Mouse (Mus musculus) retina, postnatal 7 days (tissue): ENCODE measurements at regions not wholly inside any gene's neighbourhood (a gene's known extent, or its start where the extent isn't known, plus 50 kb on each side); places are given as distances from the start of the nearest gene placed in this dataset.

Source experiments
- DNase-seq: peaks from one replicate; pipeline ENCODE4 v3.0.0-alpha.2; 2012; ENCODE audit warnings: low read depth, low spot score

DNA sequence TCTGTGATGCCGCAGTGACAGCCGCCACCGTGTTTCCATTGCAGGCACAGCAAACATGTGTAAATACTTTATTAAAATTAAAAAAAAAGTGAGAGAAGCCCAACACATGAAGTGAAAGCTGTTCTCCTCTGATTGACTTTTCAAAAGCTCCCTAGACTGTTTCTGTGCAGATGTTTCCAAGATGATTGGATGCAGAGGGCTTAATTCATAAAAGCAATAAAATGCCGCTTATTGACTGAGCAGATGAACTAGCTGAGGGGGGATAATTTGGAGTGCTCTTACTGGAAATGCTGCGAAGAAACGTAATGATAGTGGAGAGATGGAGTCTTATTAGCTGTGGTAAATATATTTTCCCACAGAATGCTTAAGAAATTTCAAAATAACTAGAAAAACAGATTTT, 170.4 kb downstream of the Rnf144a start:
- no peak for DNase-seq

DNA sequence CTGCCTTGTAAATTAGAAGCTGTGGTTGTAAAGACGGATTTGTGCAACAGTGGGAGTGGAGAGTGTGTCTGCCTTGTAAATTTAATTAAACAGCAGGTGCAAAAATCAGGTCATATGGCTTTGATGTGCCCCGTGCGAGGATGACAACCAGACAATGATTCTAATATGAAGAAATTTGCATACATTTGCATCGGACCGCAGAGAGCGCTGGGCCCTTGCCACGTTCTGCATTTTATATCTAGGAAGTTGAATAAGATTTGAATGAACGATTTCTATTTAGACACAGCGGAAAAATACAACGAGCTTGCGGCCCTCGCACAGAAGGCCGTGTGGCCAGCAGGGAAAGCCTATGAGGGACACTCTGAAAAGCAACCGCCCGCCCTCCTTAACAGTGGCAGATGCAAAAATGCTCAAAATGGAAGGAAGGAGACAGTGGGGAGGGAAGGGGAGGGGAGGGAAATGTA, 187.5 kb downstream of the Rnf144a start:
- DNase-seq, result no peak

DNA sequence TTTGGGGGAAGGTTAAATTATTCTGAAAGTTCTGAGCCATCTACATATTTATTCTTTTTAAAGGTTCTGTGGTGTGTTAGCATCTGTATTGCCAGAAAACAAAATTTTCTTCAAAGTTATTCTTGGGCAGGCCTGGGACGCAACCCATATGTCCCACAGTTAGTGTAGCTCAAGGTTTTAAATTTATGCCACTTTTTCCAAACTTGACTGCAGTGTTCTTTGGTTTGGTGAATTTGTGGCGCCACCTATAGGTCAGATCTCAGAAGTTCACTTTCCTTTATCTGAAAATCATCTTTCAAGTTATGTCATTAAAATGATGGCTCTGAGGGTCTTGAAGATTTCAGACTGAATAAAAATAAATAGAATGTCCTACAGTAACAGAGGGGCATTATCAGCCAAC, 188.7 kb downstream of the Rnf144a start:
- peak; percentile 9 for DNase-seq

DNA sequence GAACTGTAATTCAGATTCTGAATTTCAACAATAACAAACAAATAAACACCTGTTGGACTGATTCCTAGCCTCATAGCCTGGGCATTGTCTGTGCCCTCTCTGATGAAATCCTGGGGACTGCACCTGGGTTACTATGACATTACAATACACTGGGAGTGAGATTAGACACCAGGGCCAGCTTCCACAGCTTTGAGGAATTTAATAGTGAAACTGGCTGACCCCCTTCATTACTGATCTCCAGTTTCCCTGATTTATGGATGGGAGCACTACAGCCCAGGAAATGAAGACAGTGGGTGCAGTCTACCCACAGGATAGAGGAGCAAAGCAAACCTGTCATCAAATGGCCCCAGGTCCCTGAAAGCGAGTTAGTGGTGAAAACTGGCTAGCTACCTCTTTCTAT, 202.6 kb downstream of the Rnf144a start:
- no peak for DNase-seq

DNA sequence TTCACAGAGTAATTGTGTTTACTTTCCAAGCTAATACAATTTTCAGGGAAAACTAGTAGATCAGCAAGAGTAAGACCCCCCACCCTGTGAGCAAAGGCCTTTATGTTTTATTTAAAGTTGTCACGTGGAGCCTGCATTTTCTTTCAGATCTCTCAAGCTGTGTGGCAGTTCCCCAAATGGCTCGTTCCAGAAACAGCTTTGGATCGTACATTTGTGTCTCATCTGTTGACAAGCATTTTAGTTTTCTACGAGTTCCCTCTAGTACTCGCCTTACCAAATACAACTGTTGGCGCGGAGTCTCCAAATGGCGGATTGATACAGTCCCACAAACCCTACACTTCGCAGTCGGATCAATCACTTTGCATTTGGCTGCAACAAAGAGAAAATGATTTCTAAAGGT, 203.6 kb downstream of the Rnf144a start:
- no peak for DNase-seq

DNA sequence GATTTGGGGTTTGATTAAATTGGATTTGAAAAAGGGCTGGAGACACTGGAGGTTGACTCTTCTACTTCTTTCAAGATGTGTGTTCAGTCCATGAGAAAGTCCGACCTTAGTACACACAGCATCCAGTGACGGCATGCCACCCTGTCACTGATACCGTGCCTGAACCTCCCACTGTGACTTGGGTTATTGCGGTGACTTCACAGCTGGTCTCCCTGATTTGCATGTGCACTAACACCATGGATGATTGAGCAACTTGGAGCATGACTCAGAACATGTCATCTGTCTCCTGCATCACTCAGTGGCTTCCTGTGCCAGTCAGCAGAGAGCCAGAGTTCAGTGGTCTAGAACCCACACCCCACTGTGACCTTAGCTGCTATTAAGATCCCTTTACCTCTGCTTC, 208.3 kb downstream of the Rnf144a start:
- no peak for DNase-seq

DNA sequence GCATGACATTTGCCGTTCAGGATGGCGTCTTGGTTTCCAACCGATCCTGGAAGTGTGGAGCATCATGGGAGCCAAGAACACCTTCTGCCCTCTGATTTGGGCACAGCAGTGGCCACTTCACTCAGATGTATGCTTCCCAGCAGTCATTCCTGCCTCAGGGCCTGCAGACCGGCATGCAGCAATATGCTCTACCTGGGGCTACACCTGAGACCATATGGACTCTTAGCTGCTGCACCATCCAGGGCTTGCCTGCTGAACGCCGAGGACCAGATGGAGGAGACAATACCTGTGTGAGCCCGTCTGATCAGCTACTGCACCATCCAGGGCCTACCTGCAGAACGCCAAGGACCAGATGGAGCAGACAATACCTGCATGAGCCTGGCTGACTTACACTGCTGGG, 209.0 kb downstream of the Rnf144a start:
- DNase-seq, result no peak

DNA sequence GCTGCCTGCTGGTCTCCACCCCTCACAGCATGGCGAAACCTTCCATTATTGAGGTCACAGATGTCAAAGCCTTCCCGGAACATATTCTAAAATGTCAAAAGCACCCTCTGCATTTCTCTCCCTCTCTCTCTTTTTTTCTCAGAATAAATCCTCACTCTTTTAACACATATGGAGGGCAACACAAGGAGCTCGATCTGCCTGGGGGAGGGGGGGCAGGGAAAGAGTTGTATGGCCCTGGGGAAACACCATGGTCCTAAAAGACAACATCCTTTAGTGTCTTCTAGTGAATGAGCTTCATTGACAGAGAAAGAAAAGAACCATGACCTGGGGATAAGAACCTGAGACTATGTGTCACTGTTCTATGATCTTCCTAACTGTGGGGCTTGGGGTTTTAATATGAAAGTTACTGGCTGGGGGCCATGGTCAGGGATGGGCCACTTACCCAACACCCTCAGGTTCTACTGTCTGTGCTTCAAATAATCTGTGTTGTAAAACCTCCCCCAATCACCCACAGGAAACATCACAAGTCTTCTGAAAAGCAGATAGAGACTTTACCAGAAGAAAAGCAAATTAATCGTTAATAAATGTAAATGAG, 223.0 kb downstream of the Rnf144a start:
- DNase-seq, result no peak

DNA sequence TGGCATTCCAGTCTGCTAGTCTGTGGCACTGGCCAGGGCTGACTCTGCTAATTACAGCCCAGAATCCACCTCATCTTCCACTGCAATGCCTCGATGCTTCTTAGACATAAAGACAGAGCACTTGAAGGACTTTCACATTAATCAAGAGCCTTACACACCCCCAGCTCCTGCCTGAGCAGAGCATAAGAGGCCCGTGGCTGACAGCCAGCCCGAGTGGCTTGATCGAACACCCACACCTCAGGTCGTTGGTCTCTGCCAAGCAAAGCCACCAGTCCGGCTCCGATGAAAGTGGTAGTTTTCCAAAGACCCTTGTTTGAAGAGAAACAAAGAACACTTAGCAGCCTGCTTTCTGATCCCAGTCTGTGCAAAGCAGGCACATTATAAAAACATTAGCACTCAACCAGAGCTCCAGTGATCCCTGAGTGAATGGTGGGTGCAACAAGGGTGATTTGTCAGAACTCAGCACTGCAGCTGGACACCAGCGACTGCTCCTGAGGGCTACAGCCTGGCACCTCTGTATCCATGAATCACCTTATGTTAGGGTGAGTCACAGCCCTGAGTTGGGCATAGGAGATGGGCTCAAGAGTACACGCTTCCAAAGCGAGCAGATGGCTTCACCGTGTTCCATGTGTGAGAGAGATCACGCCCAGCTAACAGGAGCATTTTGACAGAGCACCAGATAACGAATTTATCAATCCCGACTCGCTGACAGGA, 223.6 kb downstream of the Rnf144a start:
- no peak for DNase-seq

DNA sequence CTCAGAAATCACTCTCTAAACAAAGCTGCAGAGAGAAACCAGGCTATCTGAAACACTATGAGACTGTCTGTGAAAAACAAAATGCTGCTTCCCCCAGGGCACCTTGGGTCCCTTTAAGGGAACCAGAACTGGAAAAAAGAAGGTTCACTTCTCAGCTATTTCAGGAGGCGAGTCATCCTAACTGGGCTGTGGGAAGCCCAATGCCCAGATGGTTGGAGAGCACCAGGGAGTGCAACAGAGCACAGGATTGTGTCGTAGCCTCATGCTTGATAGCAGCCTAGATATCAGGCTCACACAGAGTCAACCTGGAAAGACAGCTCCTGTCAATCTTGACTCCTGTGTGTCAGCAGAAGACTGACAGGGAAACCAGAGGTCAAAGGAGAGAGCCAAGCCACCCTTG, 226.1 kb downstream of the Rnf144a start:
- no peak for DNase-seq

DNA sequence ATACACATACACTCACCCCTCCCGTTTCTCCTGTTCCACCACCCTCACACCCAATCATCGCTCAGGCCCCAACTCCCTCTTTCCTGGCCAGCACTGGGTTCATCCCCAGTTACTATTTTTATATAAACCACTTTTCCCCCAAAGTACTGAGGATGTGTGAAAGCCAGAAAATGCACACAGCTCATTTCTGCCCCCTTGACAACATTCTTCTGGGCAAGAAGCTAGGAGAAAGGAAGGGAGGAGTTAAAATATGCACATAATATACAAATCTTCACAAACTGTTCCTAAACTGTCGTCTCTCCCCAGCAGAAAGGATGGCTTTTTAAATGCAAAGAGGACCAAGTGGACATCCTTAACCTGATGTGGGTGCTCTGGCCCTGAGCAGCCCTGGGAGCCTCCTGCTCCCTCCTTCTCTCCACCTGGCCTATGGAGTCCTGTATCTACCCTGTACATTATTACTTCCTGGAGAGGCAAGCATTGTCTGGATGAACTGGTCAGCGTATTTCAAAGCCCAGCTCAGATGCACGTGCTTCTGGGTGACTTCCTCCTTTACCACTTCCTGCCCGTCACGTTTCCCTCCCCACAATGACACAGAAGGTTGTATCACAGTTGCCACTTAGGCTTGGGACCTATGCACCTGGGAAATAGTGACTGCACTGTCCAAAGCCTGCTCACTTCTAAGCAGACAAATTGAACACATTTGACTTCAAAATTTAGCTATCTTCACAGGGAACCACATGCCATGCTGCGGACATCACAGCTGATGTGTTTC, 227.8 kb downstream of the Rnf144a start:
- no peak for DNase-seq

DNA sequence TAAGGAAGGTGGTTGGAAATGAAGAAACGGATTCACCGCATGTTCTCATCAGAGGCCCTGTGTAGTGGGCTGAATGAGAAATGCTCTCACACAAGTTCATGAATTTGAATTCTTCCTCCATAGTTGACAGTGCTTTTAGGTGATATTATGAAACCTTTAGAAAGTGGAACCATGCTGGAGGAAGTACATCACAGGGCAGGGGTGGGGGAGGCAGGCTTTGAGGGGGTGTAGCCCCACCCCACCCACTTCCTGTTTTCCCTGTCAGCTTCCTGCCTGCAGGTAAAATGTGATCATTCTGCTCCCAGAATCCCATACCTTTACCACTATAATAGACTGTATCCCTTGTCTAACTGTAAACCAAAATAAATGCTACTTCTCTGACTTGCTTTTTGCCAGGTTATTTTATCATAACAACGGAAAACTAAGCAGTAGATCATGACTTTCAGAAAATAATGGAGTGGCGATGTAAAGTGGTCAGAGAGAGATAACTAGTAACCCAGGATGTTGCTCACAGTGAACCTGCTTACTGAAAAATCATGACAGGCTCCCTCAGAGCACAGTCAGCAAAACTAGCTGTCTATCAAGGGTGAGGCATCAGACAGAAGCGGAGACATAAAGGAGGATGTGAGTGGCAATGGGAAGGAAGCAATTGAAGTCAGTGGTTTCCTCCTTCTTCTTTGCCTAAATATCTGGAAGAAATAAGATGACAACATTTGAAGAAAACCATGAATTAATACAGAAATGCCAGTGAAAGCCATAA, 230.2 kb downstream of the Rnf144a start:
- no peak for DNase-seq

DNA sequence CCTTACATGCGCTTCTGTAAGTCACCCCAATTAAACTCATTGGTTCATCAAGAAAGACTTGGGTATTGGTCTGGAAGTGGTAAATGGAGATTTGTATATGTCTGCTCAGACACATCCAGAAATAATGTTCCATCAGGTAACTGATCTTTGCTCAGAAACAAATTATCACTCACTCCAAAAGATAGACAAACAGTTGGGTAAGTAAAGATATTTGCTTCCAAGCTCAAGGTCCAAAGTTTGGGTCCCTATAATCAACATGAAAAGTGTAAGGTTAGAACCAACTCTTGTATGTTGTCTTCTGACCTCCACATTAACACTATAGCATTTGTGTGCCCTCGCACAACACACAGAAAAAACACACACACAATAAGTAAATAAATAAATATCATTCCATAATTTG, 232.0 kb downstream of the Rnf144a start:
- no peak for DNase-seq

DNA sequence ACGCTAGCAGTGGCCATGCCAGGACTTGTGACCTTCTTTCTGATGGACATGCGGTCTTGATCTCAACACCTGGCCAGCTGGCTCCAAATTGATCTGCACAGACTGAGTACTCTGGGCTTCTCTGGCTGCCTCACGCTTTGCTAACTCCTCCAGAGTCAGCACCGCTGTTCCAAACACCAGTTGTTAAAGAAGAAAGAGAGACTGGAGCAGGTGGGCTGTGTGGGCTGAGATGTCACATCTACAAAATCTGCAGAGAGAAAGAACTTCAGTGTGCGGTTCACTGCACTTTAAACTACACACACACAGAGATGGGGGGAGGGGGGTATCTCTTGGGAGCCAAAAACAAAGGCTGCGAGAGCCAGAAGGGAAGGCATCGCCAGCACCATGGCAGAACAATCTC, 234.2 kb downstream of the Rnf144a start:
- no peak for DNase-seq

DNA sequence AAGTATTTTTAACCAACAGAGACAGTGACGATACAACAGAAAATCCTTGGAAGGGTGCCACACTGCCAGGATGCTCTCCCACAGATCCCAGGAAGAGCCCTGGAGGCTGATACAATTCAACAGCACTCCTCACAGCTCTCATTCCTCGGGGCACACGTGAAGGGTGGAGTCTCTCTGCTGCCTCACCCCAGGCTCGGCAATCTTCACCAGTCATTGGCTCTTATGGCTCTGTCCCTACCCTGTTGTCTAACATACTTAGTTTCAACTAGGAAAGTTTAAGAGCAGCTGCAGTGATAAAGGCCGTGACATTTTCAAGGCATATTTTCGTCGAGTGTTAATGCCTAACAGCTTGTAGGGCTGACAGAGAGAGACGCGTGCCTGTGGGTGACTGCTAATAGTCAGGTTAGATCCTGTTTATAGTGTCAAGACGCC, 238.8 kb downstream of the Rnf144a start:
- DNase-seq, result no peak

DNA sequence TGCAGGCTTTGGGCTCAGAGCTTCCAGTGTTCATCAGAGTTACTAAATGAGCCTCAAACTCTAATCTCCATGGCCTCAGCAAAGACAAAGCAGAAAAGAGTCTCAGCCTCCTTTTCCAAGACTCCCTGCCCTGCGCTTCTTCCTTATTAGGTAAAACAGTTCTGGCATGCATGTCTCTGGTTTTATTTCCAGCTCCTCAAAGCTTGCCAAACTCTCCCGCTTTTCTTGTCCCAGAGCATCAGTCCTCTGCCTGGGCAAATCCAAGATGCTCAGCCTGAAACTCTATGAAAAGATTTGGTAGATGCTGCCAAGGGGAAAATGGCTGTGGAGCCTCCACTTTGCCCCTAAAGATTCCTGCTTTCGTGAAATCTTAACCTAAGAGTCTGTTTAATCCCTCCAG, 251.6 kb downstream of the Rnf144a start:
- no peak for DNase-seq

DNA sequence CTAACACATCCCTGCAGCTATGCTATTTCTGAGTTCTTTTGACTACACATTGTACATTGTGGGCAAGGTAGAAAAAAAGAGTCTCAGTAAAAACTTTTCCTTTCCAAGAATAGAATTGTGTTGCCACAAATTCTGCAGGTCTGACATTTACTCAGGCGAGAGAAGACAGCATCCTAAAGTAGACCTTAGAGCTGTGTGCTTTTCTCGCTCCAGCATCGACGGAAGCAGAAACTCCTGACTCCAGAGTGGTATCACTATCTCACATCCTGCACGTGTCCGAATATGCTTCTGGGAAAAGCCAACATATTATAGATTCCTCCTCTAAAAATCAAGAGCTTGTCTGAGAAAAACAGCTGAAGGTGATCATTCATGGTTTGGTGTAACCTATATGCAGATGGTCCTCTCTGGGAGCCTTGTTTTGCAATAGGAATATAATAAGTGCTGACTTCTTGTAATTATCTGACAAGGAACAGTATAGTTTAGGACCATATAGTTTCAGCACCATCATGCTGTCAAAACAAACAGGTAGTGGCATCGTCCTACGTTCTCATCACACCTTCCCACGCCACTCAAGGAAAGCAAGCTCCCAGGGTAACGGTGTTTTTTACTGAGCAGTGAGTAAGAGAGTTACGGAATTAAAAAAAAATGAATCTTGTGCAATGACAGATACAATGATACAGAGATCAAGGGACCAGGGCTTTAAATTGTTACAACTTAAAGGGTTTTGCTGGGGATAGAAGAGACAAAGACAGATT, 254.0 kb downstream of the Rnf144a start:
- DNase-seq, result no peak

DNA sequence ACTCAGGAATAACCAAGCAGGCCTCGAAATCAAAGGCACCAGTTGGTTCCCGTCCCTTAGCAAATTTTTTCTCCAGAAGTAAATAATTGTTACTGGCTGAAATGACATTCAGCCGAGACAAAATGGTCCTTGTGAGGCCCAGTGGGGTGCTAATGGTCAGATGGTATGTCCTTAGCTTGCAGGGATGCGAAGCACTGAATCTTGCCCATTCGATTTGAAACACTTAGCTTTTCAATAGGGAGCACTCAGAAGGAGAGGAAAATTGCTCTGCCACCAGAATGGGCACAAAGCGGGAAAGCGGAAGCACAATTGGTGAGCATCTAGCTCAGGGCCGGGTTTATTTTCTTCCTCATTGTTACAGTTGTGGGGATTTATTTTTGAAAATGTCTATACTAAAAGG, 262.1 kb downstream of the Rnf144a start:
- no peak for DNase-seq

DNA sequence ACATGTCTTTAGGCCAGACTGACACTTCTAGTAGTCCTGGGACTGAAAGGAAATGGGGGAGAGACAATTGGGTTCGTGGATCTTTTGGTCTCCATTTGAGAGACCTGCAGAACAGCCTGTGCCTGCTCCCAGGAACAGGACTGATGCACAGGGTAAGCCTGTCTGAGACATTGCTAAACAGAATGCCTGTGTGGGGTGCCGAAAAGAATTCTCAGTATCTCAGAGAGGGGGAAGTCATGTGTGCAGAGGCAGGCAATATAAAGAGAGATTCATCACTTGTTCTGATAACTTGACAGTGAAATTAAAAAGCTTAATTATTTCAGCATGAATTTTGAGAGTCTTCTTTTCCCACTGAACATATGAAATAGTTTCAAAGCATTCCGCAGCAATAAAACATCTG, 268.7 kb downstream of the Rnf144a start:
- no peak for DNase-seq

DNA sequence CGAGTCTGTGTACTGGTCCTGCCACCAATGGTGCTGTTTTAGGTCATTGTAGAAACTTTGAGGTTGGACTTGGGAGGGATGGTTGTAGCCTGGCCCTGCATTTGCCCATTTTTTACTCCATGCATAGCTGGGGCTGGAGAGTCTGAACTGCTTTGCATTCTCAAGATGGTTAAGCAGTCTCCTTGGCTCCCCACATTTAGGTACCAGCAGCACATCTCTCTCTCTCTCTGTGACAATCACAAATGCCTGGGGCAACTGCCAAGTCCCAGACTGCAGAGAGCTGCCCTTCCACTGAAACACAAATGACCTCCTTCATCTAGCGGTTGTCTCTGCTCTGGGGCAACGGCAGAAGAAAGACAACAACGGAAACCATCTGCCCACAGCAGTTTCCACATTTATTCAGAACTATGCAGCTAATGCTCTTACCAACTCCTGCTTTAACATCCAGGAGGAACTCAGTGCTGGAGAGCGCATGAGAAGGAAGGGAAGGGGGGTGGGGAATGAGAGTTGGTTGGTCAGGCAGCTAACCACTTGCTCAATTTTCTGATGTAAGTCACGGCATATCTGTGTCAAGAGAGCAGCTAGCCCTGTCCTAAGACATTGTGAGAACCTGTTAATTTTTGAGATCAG, 269.9 kb downstream of the Rnf144a start:
- no peak for DNase-seq

DNA sequence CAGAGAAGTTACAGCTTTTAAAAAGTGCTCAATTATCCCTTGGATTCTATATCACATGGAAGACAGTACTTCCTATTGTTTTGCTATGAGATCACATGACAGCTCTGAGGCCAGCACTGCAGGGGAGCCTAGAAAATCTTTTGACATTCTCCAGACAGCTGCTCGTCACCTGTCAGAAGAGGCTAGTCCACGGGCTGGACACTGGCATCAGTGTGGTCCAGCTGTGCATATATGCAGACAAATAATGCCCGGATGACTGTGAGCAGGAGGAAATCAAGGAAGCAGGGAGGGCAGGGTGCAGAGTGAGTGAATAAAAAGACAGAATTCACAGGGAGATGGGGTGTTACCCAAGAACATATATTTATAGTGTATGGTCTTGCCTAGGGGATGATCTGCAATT, 270.4 kb downstream of the Rnf144a start:
- no peak for DNase-seq
